Comparison of ENCODE assay signal across 8 mouse cellular contexts in the genomic region with DNA sequence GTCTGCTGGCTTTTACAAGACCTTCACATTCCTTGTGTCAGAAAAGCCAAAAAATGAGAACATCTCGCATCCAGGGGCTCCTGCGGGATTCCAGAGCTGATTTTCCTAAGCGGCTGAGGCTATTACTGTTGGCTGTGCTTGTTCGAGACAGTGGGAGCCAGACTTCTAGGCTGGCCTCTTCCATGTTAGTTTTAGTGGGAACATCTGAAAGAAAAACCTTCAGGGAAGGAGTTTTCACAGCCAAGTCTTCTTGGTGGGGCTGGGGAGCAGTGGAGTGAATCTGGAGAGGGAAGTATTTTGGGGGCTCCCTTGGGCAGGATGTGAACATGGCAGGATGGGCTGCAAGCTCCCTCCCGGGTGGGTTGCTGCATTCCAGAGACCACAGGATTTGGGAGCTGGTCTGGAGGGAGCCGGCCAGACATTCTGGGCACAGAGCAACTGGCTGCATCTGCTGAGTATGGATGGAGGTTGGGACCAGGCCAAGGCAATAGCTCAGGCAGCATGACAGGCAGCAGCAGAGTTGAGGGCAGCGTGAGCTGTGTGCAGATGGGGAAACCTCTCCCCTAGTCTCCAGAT. TPM values are rescaled to one million over a fixed set of nuclear protein-coding genes. Genes with fewer than 3 reads are reported as not detected.
DNase-seq lines count a peak whose midpoint lies in the region.

No protein-coding gene starts in this region.

- DNase-seq in layer of hippocampus, adult 11-12 months (ENCODE audit: low spot score): peak; percentile 53
- DNase-seq in layer of hippocampus, adult 9-10 months (ENCODE audit: low spot score): no peak
- DNase-seq in adrenal gland, postnatal 10 days: peak; percentile 78
- DNase-seq in gastrocnemius, postnatal 25 days: peak; percentile 75
- peak; percentile 74 for DNase-seq in kidney, postnatal 10 days
- peak; percentile 28 for DNase-seq in right cerebral cortex, postnatal 14 days
- DNase-seq in embryo, embryonic 10 days (ENCODE audit: low spot score): no peak
- no peak for DNase-seq in cerebellum, adult 8-10 months

RNA-seq across cellular contexts. Expression of a gene that starts 4.6 kb away (rescaled TPM):
- total RNA-seq in adrenal gland, postnatal 10 days (2021): 100 to 1,000 TPM in 1 of 2 experiments, 10 to 100 TPM in 1; 89.4 to 114 TPM
- total RNA-seq in gastrocnemius, postnatal 25 days (2021): 10 to 100 TPM; 31.6 to 38.9 TPM

Comparison
In these comparisons a context has a peak if more than half of its experiments do, and no peak if none do; other contexts are left out.
1. DNase-seq: peak in layer of hippocampus, adult 11-12 months (single experiment), adrenal gland, postnatal 10 days (single experiment), gastrocnemius, postnatal 25 days (single experiment), kidney, postnatal 10 days (single experiment) and right cerebral cortex, postnatal 14 days (single experiment); none in layer of hippocampus, adult 9-10 months (single experiment), embryo, embryonic 10 days (single experiment) and cerebellum, adult 8-10 months (single experiment).